Mouse (Mus musculus) forebrain, embryonic 15.5 days (tissue): Measurements from ENCODE around the gene Atg10. TPM values are rescaled to one million over a fixed set of nuclear protein-coding genes. Genes with fewer than 3 reads are reported as not detected.
A peak's percentile ranks its signal among the peaks of the same experiment; 100 is the strongest.

Source experiments
- ATAC-seq: fragments of 200-750 bp; cut with Nextera tagmentation; replicated peaks from 2 replicates; pipeline ENCODE4 v1.8.0; 2017; ENCODE audit warnings: mild to moderate bottlenecking, moderate TSS enrichment, moderate library complexity
- H3K27ac ChIP-seq: fragments of 300-500 bp; sonication (generic); replicated peaks from 2 replicates; pipeline ENCODE4 v1.5.1; 2015; ENCODE audit warnings: mild to moderate bottlenecking, inconsistent platforms
- H3K27me3 ChIP-seq: fragments of 300-500 bp; sonication (generic); 2 replicates; pipeline ENCODE4 v1.6.1; 2015; ENCODE audit warnings: inconsistent platforms
- H3K36me3 ChIP-seq: fragments of 300-500 bp; sonication (generic); 2 replicates; pipeline ENCODE4 v1.6.1; 2015; ENCODE audit warnings: mild to moderate bottlenecking, inconsistent platforms
- H3K4me1 ChIP-seq: fragments of 300-500 bp; sonication (generic); 2 replicates; pipeline ENCODE4 v1.6.1; 2015; ENCODE audit warnings: inconsistent platforms
- H3K4me2 ChIP-seq: fragments of 300-500 bp; sonication (generic); replicated peaks from 2 replicates; pipeline ENCODE4 v1.6.1; 2015; ENCODE audit warnings: mild to moderate bottlenecking, inconsistent platforms
- H3K4me3 ChIP-seq: fragments of 300-500 bp; sonication (generic); 2 replicates; pipeline ENCODE4 v1.5.1; 2015; ENCODE audit warnings: mild to moderate bottlenecking, inconsistent platforms
- H3K9ac ChIP-seq: fragments of 300-500 bp; sonication (generic); replicated peaks from 2 replicates; pipeline ENCODE4 v1.6.1; 2015; ENCODE audit warnings: mild to moderate bottlenecking, inconsistent platforms
- H3K9me3 ChIP-seq: fragments of 300-500 bp; sonication (generic); 2 replicates; pipeline ENCODE4 v1.6.1; 2016; ENCODE audit warnings: inconsistent platforms
- WGBS: fragments of 180-500 bp; shearing (Covaris S2); methylation state at CpG from one replicate; pipeline ENCODE4 v1.1.7; 2015; ENCODE audit warnings: mixed read lengths; 5-methylcytosine and 5-hydroxymethylcytosine counted together
- polyA plus RNA-seq: library from polyadenylated mRNA; unstranded; fragments of >200 nt; fragmentation: Nextera tagmentation; extraction: Ambion mirVana; gene quantifications from 2 replicates; pipeline ENCODE4 v1.2.1, GENCODE M21; 2015

The Atg10 gene
- polyA plus RNA-seq, 1 experiment from 2014 or later, result 16.3 TPM

DNA sequence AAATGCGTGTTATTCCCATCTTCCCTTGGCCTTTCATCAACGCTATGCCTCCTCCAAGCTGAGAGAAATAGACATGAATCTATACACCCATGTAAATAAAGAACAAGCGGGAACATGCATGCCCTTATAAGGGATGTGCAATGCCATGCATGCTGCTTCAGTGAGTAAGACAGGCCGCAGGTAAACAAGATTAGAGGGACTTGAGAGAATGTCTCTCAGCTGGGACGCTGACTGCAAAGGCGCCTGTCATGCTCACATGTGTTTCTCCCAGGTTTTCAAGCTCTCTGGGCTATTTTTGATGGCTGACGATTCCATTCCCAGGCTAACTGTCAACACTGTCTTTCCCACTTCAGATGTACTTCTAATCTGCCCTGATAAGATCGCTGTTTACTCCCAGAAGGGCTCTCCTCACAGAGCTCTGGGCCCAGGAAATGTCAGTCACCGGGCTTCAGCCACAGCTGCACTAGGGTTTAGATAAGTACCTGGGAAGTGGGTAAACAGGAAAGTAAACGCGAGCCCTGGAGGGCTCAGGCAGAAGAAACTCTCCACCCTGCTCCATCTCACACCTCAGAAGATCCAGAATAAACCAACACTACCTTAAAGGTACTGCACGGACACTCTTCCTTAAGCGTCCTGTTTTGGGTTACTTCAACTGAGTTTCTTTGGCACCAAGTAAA lies 337.8 kb downstream of the Atg10 start:
- 60% methylated on average over 13 of the region's 13 CpGs for WGBS
- Histone ChIP-seq H3K4me1 (peaks cover 5% of the 10 kb centered on the region), H3K27me3 (no peaks in the 10 kb centered on the region), H3K9me3 (no peaks in the 10 kb centered on the region), H3K36me3 (no peaks in the 10 kb centered on the region), H3K4me3 (peak overlapping the region; percentile 34), H3K9ac (peak overlapping the region; percentile 25; the same call in 1 of the 2 replicates), H3K27ac (no peak overlapping the region), H3K4me2 (peak overlapping the region; percentile 47)
- ATAC-seq, result peak; percentile 17; the same call in 1 of the 2 replicates

Other genes starting within 250 kb of the Atg10 start
- gene Ssbp2, start 236.3 kb upstream of the Atg10 start, polyA plus RNA-seq, result 281 and 308 TPM in 2 replicates